Mouse (Mus musculus): ENCODE data around the gene Uso1. TPM values are rescaled to one million over a fixed set of nuclear protein-coding genes. Genes with fewer than 3 reads are reported as not detected.

Gene Uso1
- polyA plus RNA-seq (2017; shearing (Covaris generic)): 68.7 TPM

DNA sequence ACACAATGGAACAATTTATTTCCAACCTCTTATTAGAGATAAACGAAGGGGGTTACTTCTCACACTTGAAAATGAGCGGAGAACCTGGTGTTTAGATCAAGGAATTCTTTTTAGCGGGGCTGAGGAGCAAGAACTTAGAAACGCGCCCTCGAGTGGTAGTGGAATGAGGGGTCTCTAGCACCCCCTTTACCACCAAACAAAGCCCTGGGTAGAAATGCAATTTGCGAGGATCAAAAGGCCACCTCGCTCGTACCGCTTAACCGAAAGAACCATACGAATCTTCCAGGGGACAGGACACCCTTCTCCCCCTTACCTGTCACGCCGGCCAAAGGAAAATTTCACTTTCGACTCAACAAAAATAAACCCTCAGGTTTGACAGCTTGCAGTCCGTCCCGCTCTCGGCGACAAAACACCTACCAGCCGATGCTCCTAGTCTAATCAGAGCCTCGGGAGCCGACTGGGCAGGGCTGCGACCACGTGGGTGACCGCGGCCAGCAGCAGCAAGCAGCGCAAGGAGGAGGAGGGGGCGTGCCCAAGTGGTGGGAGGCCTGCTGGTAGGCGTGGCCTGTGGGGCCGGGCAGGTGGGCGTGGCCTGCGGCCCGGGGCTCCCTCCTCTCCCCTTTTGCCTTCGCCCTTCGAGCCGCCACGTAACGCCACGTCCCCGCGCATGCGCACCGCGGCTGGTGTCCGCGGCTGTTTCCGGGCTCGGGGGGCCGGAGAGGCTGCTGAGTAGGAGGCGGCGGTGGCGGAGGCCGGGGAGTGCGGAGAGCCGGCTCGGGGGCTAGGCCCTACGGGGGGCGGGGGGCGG is at the start of gene Uso1:
Gene Uso1 (plus strand): TSS at position 700 of the 808 bp plus-strand sequence.

DNA sequence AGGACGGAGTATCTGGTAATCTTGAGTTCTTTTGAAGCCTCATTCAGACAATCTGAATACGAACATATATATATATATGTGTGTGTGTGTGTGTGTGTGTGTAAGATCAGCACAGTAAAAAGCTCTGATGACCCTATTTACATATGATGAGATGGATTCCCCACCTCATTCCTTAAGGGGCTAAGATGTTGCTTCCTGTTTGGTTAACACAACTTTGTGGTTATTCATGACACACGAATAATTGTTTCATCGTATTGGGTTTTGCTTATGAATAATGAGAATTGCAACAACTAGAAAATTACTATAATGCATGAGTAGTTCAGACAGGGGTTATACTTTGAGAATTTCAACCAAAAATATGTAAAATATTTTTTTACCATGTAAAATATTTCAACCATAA is 77.6 kb downstream of the Uso1 start, which contains the start of gene U90926:
Gene U90926 (minus strand): TSS at position 101 of the 400 bp plus-strand sequence.

Other genes with a start within 250 kb of the Uso1 start
- 119 TPM for gene Rchy1, start 174.9 kb upstream of the Uso1 start, polyA plus RNA-seq (2017; shearing (Covaris generic))
- not detected for gene Odaph, start 150.5 kb upstream of the Uso1 start, polyA plus RNA-seq (2017; shearing (Covaris generic))
- gene Cdkl2, start 94.1 kb upstream of the Uso1 start, polyA plus RNA-seq (2017; shearing (Covaris generic)): 3.8 TPM
- 239 TPM for gene G3bp2, start 54.2 kb upstream of the Uso1 start, polyA plus RNA-seq (2017; shearing (Covaris generic))
- not detected for gene U90926, start 77.5 kb downstream of the Uso1 start, polyA plus RNA-seq (2017; shearing (Covaris generic))
- gene Ppef2, start 118.3 kb downstream of the Uso1 start, polyA plus RNA-seq (2017; shearing (Covaris generic)): 0.27 TPM
- gene Naaa, start 140.2 kb downstream of the Uso1 start, polyA plus RNA-seq (2017; shearing (Covaris generic)): 15.3 TPM
- 56.1 TPM for gene Sdad1, start 172.5 kb downstream of the Uso1 start, polyA plus RNA-seq (2017; shearing (Covaris generic))
- gene Cxcl9, start 190.1 kb downstream of the Uso1 start, polyA plus RNA-seq (2017; shearing (Covaris generic)): 0.27 TPM
- gene Art3, start 193.9 kb downstream of the Uso1 start, polyA plus RNA-seq (2017; shearing (Covaris generic)): 8.5 TPM
- 27.8 TPM for gene Cxcl10, start 211.0 kb downstream of the Uso1 start, polyA plus RNA-seq (2017; shearing (Covaris generic))